Mouse (Mus musculus): ENCODE data around the gene Fahd2a. TPM values are rescaled to one million over a fixed set of nuclear protein-coding genes. Genes with fewer than 3 reads are reported as not detected.

Fahd2a gene
- total RNA-seq, 2 experiments from 2014 or later = 18.8 to 26.9 TPM

DNA sequence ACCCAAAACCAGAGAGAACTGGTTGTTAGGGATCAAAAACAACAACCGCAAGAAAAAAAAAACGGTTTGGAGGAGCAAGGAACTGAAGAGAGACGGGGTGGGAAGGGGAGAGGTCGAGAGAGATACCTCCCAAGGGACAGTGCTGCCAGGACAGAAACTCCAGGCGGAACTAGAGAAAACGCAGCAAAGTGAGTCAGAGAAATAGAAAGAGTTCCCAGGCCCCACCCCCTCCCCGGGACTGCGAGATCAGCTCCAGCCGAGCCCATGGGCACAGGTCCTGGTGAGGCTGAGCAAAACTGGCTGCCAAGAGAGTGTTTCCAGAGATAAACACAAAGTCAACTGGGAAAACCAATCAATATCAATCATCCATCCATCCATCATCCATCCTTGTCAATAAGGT is 17.0 kb upstream of the Fahd2a start:
- intact Hi-C loops (cut with DNase I) = no loop called here
- no peak for TF ChIP-seq CTCF (IDR thresholded peaks at IDR 0.05)
- H3K27ac ChIP-seq = no peak overlapping the region
- no peak for DNase-seq
- no peak overlapping the region for H3K4me3 ChIP-seq

DNA sequence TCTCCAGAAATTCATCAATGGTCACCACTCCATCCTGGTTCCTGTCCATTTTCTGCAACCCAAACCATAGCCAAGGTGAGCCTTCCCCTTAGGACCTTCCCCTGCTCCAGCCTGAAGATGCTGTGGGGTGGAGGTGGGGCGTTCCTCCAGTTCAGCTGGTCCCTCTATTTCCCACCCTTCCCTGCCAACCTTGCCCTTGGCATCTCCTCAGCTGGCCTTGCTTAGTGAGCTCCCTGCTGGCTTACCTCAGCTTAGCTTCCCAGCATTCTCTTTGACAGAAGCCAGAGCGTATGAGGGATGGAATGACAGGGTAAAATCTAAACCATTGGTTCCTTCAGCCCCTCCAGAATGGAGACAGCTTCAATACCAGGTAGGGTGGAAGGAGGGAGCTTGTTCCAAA is 15.0 kb upstream of the Fahd2a start:
- no peak for DNase-seq
- TF ChIP-seq CTCF (IDR thresholded peaks at IDR 0.05) = no peak
- intact Hi-C loops (cut with DNase I) = no loop called here

DNA sequence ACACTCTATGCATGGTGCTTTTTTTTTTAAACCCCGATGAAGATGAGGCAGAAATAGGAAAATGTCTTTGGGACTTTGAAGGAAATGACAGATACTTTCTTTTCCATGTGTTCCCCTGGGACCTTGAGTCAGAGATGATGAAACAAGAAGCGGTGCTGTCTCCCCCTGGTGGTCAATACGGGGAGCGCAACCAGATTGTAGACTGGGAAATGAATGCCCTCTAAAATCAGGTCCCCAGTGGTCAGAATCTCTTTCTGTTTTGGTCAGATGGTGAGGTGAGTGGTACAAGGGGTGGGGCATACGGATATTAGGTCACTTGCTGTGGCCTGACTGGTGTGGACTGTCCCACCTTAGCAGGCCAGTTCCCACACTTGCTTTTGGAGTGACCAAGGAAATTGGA is 9.4 kb upstream of the Fahd2a start:
- H3K27ac ChIP-seq = no peak overlapping the region
- peak; percentile 72 for DNase-seq
- TF ChIP-seq CTCF (IDR thresholded peaks at IDR 0.05) = peak; percentile 96
- intact Hi-C loops (cut with DNase I) = loop anchor here (2.0 kb wide), 1 partner anchor 91 kb away; the partner anchor contains the start of gene Adra2b
- H3K4me3 ChIP-seq = no peak overlapping the region

More for the DNA sequence above, 15.0 kb upstream of the Fahd2a start:
- H3K4me3 ChIP-seq = no peak overlapping the region
- no peak overlapping the region for H3K27ac ChIP-seq

DNA sequence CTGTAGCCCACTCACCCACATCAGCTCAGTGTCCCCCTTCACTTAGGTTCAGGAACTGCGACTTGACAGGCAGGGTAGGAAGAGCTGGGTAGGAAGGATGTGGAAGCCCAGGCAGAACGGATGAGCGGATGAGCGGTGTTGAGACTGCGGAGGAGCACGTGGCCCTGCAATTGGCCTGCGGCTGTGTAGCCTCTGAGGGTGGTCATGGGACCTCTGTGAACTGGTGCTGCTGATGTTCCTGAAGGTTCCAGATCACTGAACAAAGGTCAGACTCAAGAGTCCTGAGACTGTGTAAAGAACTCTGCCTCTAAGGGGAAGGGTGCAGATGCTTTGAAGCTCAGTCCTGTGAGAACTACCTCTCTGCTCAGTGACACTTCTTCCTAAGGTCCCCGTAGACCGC is 8.8 kb upstream of the Fahd2a start:
- no peak overlapping the region for H3K27ac ChIP-seq
- no peak for DNase-seq
- H3K4me3 ChIP-seq = no peak overlapping the region
- intact Hi-C loops (cut with DNase I) = loop anchor here (2.0 kb wide), 1 partner anchor 90 kb away; the partner anchor contains the start of gene Adra2b
- no peak for TF ChIP-seq CTCF (IDR thresholded peaks at IDR 0.05)

DNA sequence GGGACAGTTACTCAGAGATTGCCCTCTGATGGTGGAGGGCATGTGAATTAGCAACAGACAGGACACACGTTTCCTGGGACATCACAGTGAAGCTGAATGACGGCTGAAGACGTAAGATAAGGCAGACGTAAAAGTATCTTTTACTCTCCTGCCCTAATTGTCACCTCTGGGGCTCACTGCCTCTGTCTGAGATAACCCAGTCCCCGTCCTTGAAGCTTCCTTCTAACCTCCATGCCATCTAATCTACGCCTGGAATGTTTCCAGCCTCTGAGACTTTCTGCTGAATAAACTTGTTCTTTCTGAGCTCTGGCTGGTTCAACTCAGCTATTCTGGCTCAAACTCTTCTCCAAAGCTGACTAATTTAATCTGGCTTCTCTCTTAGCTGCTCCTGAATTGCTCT is 7.4 kb upstream of the Fahd2a start:
- no peak for TF ChIP-seq CTCF (IDR thresholded peaks at IDR 0.05)

DNA sequence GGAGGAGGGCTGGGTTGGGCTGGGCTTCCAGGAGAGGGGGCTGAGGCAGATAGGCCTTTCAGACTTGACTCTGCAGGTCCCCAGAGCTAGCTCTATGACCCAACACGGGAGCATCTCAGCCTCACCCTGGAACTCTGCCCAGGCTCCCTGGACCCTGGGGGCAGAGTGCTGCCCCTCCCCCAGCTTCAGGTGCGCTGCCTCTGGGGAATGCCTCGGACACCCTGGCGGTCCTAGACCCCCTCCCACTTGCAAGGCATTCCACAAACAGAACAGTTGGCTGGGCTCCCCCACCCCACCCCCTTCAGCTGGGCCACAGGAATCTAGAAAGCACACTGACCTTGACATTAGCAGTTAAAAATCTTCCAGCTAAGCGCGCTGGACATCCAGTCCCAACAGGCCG is 5.3 kb upstream of the Fahd2a start:
- Histone ChIP-seq H3K4me3 (no peak overlapping the region), H3K27ac (no peak overlapping the region)
- intact Hi-C loops (cut with DNase I) = no loop called here
- DNase-seq = no peak
- no peak for TF ChIP-seq CTCF (IDR thresholded peaks at IDR 0.05)

More for the DNA sequence above, 7.4 kb upstream of the Fahd2a start:
- DNase-seq = no peak
- intact Hi-C loops (cut with DNase I) = loop anchor here (2.0 kb wide), 1 partner anchor 89 kb away; the partner anchor contains the start of gene Adra2b
- H3K4me3 ChIP-seq = no peak overlapping the region
- H3K27ac ChIP-seq = no peak overlapping the region

DNA sequence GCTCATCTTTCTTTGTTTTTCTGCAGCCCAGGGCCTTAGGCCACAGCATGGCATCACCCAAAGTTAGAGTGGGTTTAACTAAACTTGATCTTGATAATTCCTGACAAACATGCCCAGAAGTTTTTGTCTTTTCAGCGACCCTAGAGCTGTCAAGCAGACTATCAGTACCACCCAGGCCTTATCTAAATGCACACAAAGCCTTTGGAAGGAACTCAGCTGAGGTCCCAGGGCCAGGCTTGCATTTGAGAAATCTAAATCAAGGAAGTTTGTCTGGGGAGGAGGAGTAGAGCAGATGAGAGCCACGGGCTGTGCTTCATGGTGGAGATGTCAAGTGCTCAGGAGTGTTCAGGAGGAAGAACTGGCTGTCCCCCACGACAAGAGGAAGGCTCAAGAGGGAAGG is 2.5 kb upstream of the Fahd2a start:
- intact Hi-C loops (cut with DNase I) = no loop called here
- TF ChIP-seq CTCF (IDR thresholded peaks at IDR 0.05) = no peak

DNA sequence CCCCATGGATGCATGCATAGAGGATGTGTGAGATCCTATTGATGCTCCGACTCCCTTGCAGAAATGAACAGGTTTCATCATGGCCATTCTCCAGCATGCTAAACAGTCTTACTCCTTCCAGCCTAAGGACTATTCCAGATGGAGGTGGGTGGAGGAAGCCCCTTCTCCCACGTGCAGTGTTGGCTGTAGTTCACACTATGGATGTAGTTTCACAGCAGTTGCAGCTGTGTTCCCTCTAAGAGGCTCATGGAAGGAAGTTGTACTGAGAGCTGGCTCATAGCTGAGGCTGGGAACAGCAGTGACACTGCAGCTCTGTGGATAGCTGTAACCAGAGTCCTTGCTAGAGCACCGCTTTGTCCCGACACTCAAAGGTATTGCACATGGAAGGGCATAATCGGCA is 6.7 kb downstream of the Fahd2a start:
- H3K4me3 ChIP-seq = no peak overlapping the region
- TF ChIP-seq CTCF (IDR thresholded peaks at IDR 0.05) = no peak
- no peak for DNase-seq
- no peak overlapping the region for H3K27ac ChIP-seq
- intact Hi-C loops (cut with DNase I) = no loop called here

More for the DNA sequence above, 2.5 kb upstream of the Fahd2a start:
- no peak overlapping the region for H3K4me3 ChIP-seq
- DNase-seq = no peak
- H3K27ac ChIP-seq = no peak overlapping the region

DNA sequence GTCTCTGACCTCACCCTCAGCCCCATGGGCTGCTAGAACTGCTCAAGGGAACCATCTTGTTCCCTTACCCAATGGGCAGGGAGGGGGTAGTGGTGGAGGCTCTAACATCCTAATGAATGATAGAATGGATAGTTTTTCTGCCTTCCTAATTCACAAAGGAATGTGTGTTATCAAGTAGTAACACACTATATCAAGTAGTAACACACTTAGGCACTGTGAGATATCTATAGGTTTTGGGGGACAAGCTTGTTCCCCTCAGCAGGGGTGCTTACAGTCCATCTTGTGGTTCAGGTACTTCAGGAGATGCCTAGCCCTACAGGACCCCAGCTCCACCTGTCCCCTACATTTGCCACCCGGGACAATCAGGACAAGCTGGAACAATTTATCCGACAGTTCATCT is 8.8 kb downstream of the Fahd2a start:
- TF ChIP-seq CTCF (IDR thresholded peaks at IDR 0.05) = no peak
- DNase-seq = no peak
- intact Hi-C loops (cut with DNase I) = no loop called here
- H3K4me3 ChIP-seq = no peak overlapping the region
- no peak overlapping the region for H3K27ac ChIP-seq

DNA sequence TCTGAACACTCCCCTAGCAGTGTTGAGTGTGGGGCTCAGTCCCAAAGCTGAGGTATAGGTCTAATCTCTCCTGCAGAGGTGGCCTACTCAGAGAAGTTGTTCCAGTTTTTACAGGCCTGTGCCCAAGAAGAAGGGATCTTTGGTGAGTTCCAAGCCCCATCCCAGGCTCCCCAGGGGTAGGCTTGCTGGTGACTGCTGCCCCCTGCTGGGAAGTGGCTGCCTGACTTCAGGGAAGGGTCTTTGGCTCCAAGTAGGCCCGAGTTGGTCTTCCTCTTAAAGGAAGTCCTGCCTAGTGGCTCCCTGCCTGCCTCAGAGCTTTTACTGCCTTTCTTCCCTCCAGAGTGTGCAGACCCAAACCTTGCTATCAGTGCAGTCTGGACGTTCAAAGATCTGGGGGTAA is 9.2 kb downstream of the Fahd2a start:
- H3K27ac ChIP-seq = no peak overlapping the region
- intact Hi-C loops (cut with DNase I) = no loop called here
- peak; percentile 63 for TF ChIP-seq CTCF (IDR thresholded peaks at IDR 0.05)
- no peak overlapping the region for H3K4me3 ChIP-seq
- DNase-seq = peak; percentile 28

DNA sequence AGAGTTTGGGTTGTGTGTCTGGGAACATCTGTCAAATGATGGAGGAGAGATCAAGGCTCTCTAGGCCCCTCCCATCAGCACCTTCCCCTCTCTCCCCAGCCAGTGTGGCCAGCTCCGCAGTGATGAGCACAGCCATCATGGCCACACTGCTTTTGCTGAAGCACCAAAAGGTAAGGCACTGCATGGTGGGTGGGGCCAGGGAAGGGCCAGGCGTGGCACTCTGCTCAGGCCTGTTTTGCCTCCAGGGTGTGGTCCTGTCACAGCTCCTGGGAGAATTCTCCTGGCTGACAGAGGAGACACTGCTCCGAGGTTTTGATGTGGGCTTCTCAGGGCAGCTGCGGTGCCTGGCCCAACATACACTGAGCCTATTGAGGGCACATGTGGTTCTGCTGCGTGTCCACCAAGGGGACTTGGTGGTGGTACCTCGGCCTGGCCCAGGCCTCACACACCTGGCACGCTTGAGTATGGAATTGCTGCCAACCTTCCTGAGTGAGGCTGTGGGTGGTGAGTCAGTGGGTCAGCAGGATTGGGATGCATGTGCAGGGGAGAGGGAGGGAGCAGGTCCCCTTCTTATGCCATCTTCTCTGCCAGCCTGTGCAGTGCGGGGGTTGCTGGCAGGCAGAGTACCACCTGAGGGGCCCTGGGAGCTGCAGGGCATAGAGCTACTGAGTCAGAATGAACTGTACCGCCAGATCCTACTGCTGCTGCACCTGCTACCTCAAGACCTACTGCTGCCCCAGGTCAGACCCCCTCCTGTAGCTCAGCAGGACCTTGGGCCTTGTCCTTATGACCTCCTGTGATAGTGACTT is 10.7 kb downstream of the Fahd2a start:
- Histone ChIP-seq H3K27ac (no peak overlapping the region), H3K4me3 (no peak overlapping the region)
- TF ChIP-seq CTCF (IDR thresholded peaks at IDR 0.05) = no peak
- DNase-seq = no peak
- intact Hi-C loops (cut with DNase I) = no loop called here

DNA sequence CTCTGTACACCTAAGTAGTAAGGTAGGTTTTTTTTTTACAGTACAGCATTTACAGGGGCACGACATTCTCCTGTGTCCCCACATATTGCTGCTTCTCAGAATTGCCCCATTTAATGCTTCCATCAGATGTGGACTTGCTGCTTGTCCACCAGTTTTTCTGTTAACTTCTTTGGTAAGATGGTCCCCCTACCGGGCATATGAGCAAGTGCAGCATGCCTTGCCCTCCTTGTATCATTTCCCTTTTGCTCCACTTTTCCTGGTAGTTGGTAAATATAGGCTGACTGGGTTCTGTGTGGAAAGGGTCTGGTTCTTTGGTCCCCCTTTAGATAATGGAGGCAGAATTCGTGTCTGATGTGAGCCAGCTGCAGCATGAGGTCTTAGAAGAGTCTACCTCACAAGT is 14.1 kb downstream of the Fahd2a start:
- intact Hi-C loops (cut with DNase I) = loop anchor here (2.0 kb wide), 1 partner anchor 67 kb away; the partner anchor contains the start of gene Adra2b
- no peak overlapping the region for H3K27ac ChIP-seq
- H3K4me3 ChIP-seq = no peak overlapping the region
- TF ChIP-seq CTCF (IDR thresholded peaks at IDR 0.05) = peak; percentile 77
- DNase-seq = peak; percentile 37

DNA sequence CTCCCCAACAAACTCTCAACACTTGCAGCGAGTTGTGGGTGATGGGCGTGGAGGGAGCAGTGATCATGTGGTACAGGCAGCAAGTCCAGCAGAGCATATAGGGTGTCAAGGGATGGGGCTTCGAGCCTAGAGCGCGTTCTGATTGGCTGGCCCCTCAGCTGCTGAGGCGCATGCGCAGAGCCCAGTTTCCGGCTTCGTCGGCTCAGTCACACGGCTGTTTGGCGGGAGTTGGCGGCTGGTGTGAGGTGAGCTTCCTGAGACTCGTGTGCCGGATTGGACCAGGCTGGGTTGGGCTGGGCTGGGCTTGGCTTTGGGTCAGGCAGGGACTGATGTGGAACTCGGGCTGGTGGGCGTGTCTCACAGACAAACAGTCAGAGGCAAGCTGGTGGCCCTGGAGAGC is 19.4 kb downstream of the Fahd2a start, which contains the start of gene Gpat2:
Gene Gpat2, plus strand, starts transcription at position 223 of the 400 bp plus-strand sequence.
- no peak within 1 kb of the TSS for H3K4me3 ChIP-seq
- H3K27ac ChIP-seq = no peak within 1 kb of the TSS
- intact Hi-C loops (cut with DNase I) = no loop called here
- no peak for DNase-seq
- TF ChIP-seq CTCF (IDR thresholded peaks at IDR 0.05) = no peak
